Mouse (Mus musculus) kidney, adult 9 months (tissue): ENCODE data around the gene Vmn1r227.

Experiments
- DNase-seq: peaks from one replicate; pipeline ENCODE4 v3.0.0; 2022

Gene Vmn1r227

DNA sequence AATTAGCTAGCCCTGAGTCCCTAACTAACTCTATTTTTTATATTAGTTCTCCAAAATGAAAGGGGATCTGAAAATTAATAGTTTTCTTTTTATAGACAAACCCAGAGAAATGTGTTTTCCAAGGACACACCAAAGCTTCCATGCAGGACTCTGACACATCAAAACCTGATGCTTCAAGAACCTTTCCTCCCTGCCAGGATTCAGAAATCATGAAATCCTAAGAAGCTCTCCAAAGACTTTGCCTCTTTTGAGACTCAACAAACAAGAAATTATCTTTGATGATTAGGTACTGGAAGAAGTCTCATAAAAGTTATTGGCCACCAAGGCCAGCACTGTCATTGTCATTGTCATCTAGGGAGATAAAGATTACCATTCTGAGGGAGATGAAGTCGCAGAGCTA is at the start of gene Vmn1r227:
TSS of gene Vmn1r227 (plus strand) at position 301 of the 400 bp plus-strand sequence.
- DNase-seq: no peak

DNA sequence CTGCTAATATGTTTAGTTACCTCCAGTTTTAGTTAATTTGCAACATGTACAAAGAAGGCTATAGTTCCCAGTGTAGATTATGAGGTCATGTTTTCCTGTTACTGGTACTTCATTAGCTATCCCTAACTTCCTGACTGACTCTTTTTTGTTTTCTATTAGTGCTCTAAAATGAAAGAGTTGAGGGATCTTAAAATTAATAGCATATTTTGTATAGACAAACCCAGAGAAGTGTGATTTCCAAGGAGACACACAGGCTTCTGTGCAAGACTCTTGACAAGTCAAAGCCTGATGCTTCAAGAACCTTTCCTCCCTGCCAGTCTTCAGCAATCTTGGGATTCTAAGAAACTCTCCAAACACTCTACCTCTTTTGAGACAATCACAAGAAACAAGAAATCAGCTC is 47.1 kb upstream of the Vmn1r227 start, which contains the start of gene Vmn1r226:
TSS of gene Vmn1r226 (plus strand) at position 301 of the 400 bp plus-strand sequence.
- DNase-seq: no peak

DNA sequence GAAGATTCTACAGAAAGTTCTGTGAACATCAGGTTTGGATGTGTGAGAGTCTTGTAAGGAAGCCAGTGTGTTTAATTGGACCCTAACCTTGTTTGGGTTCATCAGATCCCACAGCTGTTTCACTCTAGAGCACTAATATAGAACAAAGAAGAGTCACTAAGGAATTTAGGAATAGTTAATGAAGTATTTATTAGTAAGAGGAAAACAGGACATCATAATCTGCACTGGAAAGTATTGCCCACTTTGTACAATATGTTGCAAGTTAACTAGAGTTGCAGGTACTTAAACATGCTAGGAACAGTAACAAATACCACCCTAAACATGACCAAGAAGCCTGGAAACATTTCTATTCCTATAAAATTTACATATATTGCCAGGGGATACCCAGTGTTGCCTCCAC is 56.4 kb downstream of the Vmn1r227 start, which contains the start of gene Vmn1r228:
TSS of gene Vmn1r228 (minus strand) at position 101 of the 400 bp plus-strand sequence.
- no peak for DNase-seq
